Mouse (Mus musculus) bone marrow macrophage, adult 2 months (primary cell): ENCODE results near the gene Zfp445.

Source experiments
- CTCF ChIP-seq: IDR thresholded peaks from 2 replicates; pipeline ENCODE4 v1.5.1; 2012; ENCODE audit warnings: low read depth, mild to moderate bottlenecking, low read length, moderate library complexity
- POLR2A ChIP-seq: IDR thresholded peaks from 2 replicates; pipeline ENCODE4 v1.6.1; 2012; ENCODE audit warnings: mild to moderate bottlenecking, low read depth, low read length, borderline replicate concordance

DNA sequence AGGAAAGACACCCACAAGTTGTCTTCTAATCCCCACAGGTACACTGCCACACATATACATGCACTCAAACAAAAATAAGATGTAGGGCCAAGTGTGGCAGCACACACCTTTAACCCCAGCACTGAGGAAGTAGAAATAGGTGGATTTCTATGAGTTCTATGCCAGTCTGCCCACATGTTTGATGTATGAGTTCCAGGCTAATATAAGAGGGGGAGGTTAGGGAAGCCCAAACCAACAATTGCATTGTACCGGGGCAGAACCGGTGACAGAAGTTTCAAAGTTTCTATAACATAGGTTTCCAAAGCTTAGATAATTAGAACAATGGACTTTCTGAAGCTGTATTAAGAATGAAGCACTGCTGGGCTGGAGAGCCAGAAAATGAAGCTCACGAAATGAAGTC lies 958 bp downstream of the Zfp445 start:
- no peak for TF ChIP-seq CTCF
- no peak for TF ChIP-seq POLR2A
